Mouse (Mus musculus) C2C12 (cell line): ENCODE measurements at regions not wholly inside any gene's neighbourhood (a gene's known extent, or its start where the extent isn't known, plus 50 kb on each side); places are given as distances from the start of the nearest gene placed in this dataset.

Source experiments
- CEBPB ChIP-seq: IDR thresholded peaks from one replicate; pipeline ENCODE4 v1.6.1; 2011; ENCODE audit warnings: low read depth, mild to moderate bottlenecking, control low read depth, moderate library complexity
- CTCF ChIP-seq: IDR thresholded peaks from one replicate; pipeline ENCODE4 v1.5.1; 2011; ENCODE audit not compliant: control insufficient read depth, insufficient read depth, insufficient read length
- FOSL1 ChIP-seq: IDR thresholded peaks from one replicate; pipeline ENCODE4 v1.8.0; 2011; ENCODE audit warnings: mild to moderate bottlenecking, low read length; ENCODE audit not compliant: poor library complexity, insufficient read depth, severe bottlenecking
- MAX ChIP-seq: IDR thresholded peaks from one replicate; pipeline ENCODE4 v1.6.1; 2011; ENCODE audit warnings: mild to moderate bottlenecking, control low read depth
- MYOD1 ChIP-seq: IDR thresholded peaks from one replicate; pipeline ENCODE4 v1.6.1; 2011; ENCODE audit warnings: low read depth; ENCODE audit not compliant: control insufficient read depth, insufficient read length
- MYOG ChIP-seq: IDR thresholded peaks from one replicate; pipeline ENCODE4 v1.6.1; 2011; ENCODE audit not compliant: control insufficient read depth, insufficient read length; ENCODE audit errors: extremely low read depth
- USF1 ChIP-seq: IDR thresholded peaks from one replicate; pipeline ENCODE4 v1.6.1; 2011; ENCODE audit warnings: low read depth, mild to moderate bottlenecking, control low read depth, moderate library complexity

DNA sequence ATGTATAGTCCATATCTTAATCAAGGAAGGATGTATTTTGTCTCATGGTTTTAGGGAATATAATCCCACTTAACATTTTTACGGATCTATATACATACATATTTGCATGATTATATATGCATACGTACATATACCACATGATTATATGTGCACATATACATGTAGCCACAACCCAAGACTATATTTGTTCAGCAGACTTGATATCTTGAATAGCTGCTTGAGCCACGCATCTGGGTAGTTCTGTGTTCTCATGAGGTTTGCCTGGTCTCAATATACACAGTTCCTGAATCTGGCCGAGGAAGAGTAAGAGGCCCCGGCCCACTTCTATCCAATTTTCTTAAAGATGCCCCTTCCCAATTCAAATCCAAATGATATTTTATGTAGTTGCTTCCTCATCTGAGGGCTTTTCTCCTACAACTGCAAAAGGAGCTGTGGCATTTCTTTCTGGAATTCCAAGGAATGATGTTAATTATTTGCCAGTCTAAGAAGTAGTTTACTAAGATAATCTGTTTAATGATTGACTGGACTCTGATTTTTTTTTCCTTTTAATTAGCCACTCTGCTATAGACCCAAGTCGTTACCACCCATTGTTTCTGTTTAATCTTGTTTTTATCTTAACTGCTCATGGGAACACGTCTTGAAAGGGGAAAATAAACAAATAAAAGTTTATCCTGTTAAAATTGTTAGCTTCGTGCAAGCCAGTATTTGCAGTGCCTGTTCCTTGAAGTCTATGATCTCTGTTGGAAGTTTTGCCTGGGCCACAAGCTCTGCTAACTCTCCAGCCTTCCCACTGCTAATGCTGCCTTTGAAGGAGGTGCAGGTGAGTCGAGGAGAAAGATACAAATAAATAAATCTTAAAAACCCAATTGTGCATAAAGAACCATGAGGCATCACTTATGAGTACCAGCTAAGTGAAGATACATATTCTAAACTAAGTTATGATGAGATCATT lies 112.9 kb upstream of the Kitl start:
- no peak for TF ChIP-seq CTCF
- no peak for TF ChIP-seq CEBPB
- no peak for TF ChIP-seq FOSL1
- TF ChIP-seq MAX = no peak
- TF ChIP-seq USF1 = no peak
- TF ChIP-seq MYOD1 = no peak
- no peak for TF ChIP-seq MYOG
